Mouse (Mus musculus) retina, postnatal 7 days (tissue): Measurements from ENCODE around the gene Ccl12.

Experiments used
- DNase-seq: peaks from one replicate; pipeline ENCODE4 v3.0.0-alpha.2; 2012; ENCODE audit warnings: low read depth, low spot score

The Ccl12 gene

DNA sequence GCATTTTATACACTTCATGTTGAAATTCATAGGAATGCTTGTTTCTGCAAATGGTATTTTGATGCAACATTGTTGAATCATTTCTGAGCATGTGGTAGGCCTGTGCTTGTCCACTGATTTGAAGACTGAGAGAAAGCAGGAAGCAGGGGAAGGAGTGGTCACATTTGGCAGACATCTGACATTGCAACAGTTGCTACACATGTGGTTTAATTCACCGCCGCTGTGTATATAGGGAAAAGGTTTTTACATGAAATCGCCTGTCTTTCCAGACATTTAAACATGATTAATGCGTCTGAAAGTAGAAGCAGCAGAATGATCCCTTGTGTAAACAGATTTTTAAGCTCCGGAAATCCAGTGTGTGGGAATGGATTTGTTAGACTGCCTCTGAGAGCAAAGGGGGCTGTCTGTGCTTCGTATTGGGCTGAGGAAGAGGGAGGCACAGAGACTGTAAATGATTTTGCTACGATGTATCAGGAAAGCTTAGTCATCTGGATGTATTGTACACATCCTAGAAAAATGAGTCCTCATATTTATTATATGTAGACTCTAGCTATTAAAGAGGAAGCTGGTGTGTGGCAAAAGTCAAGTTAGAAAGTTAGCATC lies 37.9 kb downstream of the Ccl12 start:
- no peak for DNase-seq
